Mouse (Mus musculus) adrenal gland, adult 2 months (tissue): ENCODE results near the gene Cdh4. TPM values are rescaled to one million over a fixed set of nuclear protein-coding genes. Genes with fewer than 3 reads are reported as not detected.
A peak's percentile ranks its signal among the peaks of the same experiment; 100 is the strongest.

Experiments used
- DNase-seq: peaks from one replicate; pipeline ENCODE4 v3.0.0; 2021
- polyA plus RNA-seq: library from polyadenylated mRNA; depleted of rRNA; stranded (reverse); fragments of >200 nt; gene quantifications from 2 replicates; pipeline ENCODE4 v1.2.3, GENCODE M21; 2012
- total RNA-seq, 2 experiments: library from RNA; stranded (reverse); gene quantifications; 2 replicates each; pipeline ENCODE4 v1.2.3; 2021

The Cdh4 gene
- total and polyA plus RNA-seq, 3 experiments, result 2.8 to 5.0 (median 3.3) TPM

DNA sequence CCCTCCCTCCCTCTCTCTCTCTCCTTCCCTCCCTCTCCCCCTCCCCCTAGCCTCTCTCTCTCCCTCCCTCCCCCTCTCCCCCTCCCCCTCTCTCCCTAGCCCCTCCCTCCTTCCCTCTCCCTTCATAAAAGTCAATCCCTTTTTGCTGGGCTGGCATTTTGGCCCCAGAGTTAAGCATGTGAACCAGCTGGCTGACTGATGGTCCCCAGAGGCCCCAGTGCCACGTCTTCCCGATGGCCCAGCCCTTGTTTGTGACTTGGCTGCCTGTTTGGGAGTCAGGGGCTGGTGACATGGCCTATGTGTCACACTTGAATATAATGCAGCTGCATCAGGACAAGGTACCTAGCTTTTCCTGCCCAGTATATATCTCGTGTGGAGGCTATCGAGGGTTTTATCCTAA is 96.3 kb downstream of the Cdh4 start:
- DNase-seq, result no peak

DNA sequence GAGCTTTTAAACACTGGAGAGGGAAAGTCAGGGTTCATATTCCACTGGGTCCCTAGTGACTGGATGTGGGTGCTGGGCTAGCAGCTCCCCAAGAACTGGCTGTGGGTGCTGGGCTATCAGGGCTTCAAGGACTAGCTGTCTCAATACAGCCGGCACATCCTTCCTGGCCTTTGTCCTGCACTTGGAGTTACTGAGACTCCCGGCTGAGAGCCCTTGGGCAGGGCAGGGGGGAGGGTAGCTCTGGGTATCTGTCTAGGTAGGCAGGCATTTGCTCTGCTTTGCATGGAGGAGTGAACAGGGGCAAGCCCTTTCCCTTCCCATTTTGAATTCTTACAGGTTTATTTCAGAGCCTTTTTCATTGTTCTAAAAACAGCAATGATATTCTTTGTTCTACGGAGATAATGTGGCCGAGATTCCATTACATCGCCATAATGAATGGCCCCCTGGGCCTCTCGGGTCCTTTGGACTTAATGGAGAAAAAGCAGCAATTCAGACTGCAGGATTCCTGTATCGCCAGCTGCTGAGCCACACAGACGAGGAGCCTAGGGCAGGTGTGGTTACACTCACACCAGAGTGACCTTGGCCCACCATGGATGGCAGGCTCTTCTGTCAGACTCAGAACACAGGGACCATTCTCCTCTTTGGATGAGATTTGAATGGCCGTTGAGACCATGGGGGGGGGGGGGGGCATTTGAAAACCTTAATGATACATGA is 97.5 kb downstream of the Cdh4 start:
- DNase-seq, result no peak

DNA sequence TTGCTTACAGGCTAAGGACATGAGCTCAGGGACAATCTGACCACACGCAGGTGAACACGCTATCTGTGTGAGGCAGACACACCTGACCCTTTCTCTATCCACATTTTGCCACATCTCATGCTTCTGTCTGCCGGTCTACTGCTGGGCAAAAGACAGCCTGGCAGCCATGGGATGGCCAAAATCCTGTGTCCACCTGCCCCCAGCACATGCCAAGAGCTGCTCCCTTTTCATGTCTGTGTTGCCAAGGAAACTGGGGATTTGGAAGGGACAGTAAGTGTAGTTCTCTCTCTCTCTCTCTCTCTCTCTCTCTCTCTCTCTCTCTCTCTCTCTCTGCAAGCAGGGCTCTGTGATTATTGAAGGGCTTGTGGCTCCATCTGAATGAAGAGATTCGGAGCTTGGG is 98.9 kb downstream of the Cdh4 start:
- DNase-seq, result no peak

DNA sequence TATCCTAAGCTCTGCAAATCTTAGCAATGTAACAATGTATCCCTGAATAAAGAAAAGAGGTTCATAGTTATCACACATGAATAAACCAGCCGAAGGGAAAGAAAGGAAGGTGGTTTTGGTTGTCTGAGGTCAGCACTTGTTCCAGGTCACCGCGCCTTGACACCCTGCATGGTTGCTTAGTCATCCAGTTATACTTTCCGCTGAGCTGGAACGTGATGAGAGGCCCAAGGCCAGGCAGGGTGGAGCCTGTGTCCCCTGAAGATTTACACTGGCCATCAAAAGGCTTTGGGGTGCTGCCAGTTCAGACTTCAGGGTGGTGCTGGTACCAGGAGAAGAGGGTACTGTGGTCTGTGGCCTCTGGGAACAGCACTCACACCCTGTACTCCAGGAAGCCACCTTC is 105.4 kb downstream of the Cdh4 start:
- DNase-seq, result peak; percentile 65

DNA sequence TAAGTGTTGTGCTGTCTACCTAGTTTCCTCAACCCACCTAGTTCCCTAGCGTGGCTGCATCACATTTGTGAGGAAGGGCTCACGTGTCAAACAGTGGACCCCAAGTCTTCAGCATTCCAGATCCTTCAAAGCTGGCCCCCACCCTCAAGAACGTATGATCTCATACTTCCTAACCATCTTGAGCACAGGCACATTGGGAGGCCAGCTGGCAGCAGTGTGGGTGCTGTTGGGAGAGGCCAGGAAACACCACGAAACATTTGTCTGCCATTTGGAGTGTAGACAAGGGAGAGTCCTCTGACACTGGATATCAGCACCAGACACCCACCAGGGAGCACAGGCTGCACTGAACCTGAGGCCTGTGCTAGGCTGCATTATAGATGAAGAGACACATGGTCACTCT is 113.7 kb downstream of the Cdh4 start:
- no peak for DNase-seq

DNA sequence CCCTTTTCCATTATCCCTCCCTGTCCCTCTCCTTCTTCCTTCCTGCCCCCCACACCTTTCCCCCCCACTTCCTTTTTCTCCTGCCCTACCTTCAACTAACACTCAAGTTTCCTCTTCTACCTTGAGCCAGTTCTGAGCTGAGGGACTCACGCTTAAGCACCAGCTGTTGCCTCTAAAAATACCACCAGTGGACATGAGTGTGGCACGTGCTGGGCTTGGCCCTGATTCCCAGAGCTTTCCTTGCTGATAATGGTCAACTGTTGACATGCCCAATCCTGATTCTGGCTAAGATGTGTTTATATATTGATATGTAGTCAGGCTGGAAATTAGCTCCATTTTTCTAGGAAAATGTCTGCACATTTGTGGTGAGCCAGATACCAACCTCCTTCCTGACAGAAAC is 120.1 kb downstream of the Cdh4 start:
- no peak for DNase-seq

DNA sequence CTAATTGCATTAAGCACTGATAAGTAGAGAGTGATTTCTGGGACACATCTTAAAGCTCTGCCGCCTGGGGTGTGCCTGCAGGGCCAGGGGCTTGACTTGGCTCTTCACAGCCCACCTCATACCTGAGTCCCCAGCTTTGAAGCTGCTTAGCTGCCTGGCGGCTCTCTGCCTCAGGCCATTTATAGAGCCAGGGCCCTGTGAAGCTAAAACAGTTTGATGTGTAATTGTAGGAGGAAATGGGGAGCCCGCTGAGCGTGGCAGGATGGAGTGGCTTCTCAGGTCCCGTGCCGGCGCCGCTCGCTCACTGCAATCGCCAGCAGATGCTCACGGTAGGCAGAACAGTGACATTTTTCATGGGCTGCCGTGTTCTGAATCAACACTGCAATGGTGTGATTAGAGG is 123.4 kb downstream of the Cdh4 start:
- DNase-seq, result no peak

DNA sequence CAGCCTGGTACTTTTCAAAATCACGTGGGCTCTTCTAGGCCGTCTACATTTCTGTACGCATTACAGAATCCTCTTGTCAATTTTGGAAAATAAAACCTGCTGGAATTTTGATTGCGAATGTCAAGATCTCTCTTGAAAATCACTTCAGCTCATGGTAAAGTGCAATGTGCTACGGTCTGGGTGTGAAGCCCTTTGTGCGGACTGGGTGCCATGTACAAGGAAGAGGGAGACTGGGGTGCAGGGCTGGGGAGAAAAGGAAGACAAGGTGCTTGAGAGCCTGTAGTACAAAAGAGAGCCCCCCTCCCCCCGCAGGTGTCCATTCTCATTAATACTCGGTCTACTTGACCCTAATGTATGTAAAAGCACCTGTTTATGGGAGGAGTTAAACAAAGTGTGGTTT is 125.7 kb downstream of the Cdh4 start:
- DNase-seq, result no peak

DNA sequence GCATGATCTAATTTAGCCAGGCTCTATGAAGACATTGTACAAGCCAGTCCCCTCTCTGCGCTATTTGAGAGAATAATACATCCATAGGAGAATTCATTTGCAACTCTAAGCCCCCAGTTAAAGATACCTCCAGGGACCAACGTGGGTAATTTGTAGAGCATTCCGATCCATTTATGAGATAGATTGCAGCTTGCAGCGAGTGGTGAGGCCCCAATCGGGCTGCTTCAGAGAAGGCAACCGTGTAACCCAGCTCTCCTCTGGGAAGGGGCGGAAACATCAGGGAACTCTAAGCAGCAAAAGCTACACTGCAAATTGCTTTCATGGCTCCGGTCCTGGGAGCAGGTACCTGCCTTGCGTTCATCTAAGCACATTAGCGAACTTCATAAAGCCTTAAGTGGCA is 126.9 kb downstream of the Cdh4 start:
- DNase-seq, result no peak

DNA sequence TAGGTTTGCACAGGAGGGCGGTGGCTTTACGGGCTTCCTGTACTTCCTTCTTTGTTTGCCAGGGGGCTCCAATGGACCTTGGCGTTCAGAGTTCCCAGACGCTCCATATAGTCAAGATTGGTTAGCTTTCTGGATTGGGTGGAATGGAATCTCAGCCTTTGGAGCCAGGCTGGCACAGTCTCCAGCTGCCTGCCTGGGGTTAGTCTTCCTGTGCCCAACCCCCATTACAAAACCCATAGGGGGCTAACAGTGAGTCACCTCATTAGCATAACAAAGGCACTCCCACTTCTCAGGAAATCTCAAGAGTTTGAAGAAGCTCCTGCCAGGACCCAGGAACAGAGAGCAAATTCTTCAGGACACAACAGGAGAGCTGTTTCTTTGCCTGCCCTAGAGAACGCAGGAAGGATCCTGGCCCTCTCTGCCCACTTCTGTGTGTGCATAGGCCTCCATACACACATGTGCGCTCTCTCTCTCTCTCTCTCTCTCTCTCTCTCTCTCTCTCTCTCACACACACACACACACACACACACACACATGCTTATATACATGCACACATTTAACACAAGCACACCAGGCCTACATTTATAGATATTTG is 129.0 kb downstream of the Cdh4 start:
- no peak for DNase-seq

DNA sequence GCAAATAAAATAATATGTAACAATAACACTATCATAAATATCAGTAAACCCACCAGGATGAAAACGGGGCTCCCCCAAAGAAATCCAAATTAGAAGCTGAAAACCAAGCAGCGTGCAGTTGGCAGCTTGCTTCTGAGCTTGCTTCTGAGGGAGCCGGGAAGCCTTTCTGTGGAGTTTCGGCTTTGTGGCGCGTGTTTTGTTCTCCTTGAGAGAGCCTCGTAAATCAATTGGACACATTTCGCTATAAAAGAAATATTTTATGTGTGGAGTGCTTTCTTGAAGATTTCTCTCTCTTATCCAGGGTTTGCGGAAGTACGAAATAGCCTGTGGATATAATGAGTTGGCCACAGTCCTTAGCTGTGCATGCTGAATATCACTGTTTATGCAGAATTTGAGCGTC is 131.1 kb downstream of the Cdh4 start:
- DNase-seq, result no peak

DNA sequence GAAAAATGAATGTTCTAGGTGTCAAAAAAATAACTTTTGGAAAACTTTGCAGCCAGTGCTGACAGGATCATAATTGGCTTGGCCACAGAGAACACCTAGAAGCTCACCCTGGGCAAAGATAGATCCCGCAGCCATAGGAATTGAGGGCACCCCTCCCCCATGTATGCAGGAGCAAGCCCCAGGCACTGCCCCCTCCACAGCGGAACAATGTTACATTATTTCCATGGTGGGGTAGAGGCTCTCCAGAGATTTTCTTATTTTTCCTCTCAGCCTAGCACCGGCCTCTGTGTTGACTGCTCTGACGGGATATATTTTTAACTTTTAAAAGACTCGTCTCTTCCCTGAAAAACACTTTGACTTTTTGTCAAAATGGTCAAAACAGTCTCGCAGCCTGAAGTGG is 131.6 kb downstream of the Cdh4 start:
- DNase-seq, result no peak

DNA sequence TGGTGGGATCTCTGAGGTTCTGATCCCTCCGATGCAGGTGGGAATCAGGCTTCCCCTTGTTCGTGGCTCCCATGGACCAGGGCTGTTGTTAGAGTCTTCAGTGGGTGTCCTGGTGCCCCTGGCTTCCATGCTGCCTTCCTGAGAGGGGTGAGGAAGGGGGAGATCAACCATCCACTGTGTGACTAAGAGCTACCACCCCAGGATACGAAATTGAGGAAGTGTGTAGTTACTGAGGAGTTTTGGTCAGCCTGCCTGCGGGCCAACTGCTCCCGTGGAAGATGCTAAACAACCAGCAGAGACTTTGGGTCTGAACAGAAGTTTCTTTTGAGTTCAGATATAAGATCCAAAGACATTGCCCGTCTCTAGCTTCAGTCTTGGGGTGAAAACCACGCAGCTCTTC is 133.4 kb downstream of the Cdh4 start:
- no peak for DNase-seq

DNA sequence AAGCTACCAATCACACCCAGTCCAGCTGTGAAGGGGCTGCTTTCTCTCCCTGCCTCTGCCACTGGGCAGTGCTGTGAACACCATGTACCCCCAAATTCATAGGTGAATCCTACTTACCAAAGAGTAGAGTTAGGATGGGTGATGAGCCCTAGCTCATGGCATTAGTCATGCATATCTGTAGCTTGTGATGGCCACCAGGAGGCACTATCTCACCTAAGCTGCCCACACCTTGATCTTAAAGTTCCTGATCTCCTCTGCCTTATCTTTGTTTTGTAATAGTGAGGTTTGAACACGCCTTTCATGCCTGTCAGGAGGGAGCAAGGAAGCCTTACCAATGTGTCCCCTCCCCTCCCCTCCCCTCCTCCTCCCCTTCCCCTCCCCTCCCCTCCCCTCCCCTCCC is 134.0 kb downstream of the Cdh4 start:
- peak; percentile 15 for DNase-seq

DNA sequence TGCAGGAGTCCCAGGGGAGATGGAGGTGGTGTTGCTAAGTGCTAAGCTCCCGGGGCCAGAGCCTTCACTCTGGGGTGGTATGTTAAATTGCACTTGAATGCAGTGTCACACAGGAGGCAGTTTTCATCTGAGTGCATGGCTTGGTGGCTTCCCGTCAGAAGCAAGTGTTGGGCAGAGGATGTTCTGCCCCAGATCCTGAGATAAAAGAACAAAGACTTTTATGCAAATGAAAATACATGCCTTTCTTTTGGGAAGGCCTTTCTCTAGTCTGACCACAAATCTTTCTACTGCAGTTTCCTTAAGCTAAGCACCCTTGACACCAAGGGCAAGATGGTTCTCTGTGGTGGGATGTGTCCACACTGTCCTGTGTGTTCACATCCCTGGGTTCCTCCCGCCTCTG is 136.1 kb downstream of the Cdh4 start:
- no peak for DNase-seq

DNA sequence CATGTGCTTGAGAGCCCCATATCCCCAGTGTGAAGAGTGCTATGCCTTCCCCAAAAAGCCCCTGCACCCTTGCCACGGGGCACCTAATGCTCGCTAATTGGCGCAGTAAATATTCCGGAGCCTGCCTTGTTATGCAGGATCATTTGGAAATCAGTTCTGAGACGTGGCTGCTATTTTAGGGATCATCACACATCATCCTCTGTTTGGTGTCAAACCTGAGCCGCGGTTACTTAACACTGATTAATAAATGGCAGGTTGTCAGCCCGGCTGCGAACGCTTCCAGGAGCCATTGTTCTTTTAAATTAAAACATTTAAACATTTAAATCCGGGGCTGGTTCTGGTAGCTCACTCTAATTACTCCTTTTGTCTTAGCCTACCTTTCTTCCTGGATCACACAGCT is 136.6 kb downstream of the Cdh4 start:
- DNase-seq, result no peak

DNA sequence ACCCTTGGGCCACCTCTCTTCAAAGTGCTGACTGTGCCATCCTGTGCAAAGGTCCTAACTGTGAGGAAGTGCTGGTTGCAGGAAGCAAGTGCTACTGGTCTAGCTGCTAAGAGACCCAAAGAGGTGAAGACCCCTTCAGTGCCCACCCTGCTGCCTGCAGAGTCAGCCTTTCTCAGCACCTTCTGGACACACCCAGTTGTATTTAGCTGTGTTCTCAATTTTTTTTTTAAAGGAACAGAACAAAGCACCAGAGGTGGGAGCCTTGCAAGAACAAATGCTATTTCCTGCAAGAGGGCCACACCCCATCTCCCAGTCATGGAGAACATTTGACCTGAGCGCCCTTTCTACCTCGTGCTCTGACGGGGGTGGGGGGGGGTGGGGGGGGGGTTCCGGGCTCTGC is 138.2 kb downstream of the Cdh4 start:
- DNase-seq, result no peak

DNA sequence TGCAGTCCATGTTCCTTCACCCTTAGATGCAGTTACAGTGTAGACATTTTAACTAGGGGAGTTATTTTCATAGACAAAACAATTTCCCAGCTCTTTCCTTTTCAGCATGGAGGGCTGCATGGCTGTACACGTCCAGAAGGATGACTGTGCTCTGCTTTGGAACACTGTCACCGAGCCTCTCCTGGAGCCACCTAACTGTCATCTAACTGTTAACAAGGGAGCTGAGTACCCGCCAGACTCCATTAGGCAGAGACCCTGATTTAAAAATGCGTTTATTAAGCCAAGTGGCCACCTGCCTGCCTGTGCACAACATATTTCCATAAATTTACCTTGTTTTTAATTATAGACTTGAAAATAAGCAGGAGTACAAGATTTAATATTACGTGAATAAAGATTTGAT is 138.8 kb downstream of the Cdh4 start:
- no peak for DNase-seq

DNA sequence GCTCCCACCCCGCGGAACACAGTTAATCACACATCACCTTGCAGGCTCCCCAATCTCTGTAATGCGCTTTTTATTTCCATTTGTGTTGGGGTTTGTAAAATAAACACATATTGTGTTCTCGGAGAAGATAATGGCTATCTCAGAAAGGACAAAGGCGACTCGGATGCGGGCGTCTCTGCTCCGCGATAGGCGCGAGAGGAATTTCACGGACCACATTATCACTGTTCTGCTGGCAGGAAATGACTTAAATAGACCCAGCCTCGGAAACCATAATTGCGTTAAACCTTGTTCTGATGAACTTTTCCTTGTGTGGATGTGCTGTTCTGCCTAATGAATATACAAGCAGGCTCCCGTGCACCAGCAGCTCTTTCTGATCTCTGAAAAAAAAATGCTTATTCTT is 140.7 kb downstream of the Cdh4 start:
- DNase-seq, result no peak

DNA sequence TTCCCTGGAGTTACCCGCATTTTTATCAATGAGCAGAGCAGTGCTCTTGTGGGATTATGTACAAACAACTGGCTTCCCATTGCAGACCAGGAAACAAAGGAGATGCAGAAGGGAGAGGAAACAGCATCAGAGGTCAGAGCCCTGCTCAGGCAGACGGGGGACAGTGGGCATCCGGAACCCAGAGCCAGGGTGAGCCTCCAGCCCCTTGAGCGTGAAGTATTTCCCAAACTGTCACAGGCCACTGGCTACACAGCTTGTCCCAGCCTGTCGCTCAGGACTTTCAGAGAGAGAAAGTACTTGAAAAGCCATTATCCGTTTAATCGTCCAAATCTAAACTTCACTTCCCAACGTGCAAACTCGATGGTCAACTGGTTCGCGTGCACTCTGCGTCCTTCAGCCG is 142.4 kb downstream of the Cdh4 start:
- no peak for DNase-seq

DNA sequence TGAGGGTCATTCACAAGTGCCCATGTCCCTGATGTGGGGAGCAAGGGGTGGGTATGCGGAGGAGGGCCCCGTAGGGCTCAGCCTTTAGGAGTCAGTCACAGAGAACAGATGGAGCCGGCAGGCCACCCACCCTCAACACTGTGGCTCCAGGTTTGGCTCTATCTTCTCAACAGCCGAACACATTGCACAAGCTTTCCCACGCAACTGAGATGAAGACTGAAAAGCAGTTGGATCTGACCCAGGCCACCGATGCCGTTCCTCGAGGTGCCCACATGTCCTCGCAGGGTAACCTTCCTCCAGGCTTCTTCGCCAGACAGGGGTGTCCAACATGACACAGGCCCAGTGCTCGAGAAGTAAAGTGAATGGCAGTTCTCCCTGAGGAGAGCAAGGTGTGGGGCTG is 144.2 kb downstream of the Cdh4 start:
- no peak for DNase-seq

DNA sequence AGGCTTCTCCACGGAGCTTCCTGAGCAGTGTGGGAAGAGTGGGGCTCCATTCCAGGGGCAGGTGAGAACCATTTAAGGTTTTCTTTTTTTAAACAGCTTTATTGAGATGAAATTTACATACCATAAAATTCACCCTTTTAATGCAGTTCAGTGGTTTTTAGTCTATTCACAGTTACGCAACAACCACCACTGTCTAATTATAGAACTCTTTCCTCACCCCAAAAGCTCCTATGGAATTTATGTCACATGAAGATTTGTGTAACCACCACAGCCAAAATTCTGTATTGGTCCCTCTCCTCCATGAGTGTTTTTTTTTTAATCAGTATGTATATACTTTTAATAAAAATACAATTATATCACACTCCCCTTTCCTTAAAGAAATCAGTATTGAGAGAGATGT is 144.8 kb downstream of the Cdh4 start:
- DNase-seq, result no peak

DNA sequence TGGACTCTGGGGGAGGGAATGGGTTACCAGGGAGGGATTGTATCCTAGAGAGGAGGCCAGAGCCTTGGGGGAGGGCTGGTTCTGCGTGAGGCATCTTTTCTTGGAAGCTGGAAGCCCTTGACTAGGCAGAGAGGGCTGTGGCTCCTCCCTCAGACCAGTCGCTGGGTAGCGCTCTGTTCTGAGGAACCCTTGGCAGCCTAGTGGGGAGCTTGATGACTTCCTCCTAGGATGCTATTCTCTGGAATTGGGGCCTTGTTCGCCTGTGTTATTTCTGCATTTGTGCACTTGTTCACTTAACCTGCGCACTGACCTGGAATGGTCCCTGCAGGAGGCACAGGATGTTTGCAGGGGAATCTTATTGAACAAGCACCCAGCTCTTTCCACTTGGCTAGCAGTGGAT is 149.4 kb downstream of the Cdh4 start:
- no peak for DNase-seq

DNA sequence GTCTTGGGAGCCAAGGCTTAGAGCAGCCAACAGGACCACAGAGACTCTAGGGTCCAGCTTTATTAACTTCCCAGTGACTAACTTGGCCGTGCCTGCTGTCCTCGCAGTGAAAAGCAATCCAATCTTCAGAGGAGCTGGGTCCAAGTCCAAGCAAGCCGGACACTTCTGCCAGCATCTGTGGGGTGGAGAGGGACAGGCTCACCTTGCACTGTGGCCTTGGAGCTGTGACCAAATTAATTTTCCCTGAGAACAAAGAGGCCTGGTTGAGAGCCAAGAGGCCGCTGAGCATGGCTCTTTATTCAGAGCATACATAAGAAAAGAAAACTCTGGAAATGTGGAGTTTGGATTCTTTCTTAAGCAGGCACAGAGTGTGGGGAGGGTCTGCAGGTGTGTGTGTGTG is 152.8 kb downstream of the Cdh4 start:
- DNase-seq, result peak; percentile 49

DNA sequence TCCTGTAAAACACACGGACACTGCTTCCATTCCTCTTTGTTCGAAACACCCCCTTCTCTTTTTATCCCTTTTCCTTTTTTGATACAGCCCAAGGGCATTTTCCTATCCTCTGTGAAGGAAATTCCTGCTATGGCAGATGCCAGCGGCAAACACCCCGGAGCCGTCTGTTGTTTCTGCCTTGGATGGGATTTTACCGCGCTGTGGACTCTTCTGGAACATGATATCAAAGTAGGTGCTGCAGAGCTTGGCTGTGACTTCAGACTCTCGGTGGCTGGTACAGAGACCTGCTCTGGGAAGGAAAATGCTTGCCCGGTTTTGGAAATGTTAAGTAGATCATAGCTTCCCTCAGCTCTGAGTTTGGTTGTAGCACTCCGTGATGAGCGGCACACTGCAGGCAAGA is 156.7 kb downstream of the Cdh4 start:
- DNase-seq, result no peak
